Mouse (Mus musculus): ENCODE data around the gene Neurl1a. TPM values are rescaled to one million over a fixed set of nuclear protein-coding genes. Genes with fewer than 3 reads are reported as not detected.

Gene Neurl1a
- polyA plus RNA-seq, 1 experiment: 3.7 TPM

GRCm38 (mm10) chr19:47188515-47189128 lies 10.0 kb downstream of the Neurl1a start:
- TF ChIP-seq CEBPB (IDR thresholded peaks at IDR 0.05; ENCODE audit: low read depth): no peak
- TF ChIP-seq MYOD1 (IDR thresholded peaks at IDR 0.05; ENCODE audit: control insufficient read depth, insufficient read length, low read depth): no peak
- TF ChIP-seq USF1 (IDR thresholded peaks at IDR 0.05; ENCODE audit: low read depth): no peak
- no peak for TF ChIP-seq MYOG (IDR thresholded peaks at IDR 0.05; ENCODE audit: control insufficient read depth, extremely low read depth, insufficient read length)
- no peak for TF ChIP-seq MAX (IDR thresholded peaks at IDR 0.05)
- TF ChIP-seq FOSL1 (IDR thresholded peaks at IDR 0.05; ENCODE audit: insufficient read depth, low read length, poor library complexity, severe bottlenecking): no peak
- TF ChIP-seq CTCF (IDR thresholded peaks at IDR 0.05; ENCODE audit: control insufficient read depth, insufficient read depth, insufficient read length): no peak
- Histone ChIP-seq H3K79me2 (ENCODE audit: control insufficient read depth, insufficient read depth) (no peaks in the 10 kb centered on the region), H3ac (ENCODE audit: control insufficient read depth, insufficient read length, low read depth) (no peak overlapping the region), H3K4me3 (ENCODE audit: insufficient read depth, poor library complexity, severe bottlenecking) (no peak overlapping the region), H3K27me3 (ENCODE audit: control insufficient read depth, insufficient read depth, insufficient read length) (no peaks in the 10 kb centered on the region), H3K79me3 (ENCODE audit: low read depth) (no peaks in the 10 kb centered on the region), H3K36me3 (ENCODE audit: control insufficient read depth, insufficient read depth) (no peaks in the 10 kb centered on the region)

- no peak overlapping the region for H3ac ChIP-seq (ENCODE audit: control insufficient read depth, insufficient read length, low read depth)
- no peaks in the 10 kb centered on the region for H3K27me3 ChIP-seq (ENCODE audit: control insufficient read depth, insufficient read depth, insufficient read length)
- H3K4me3 ChIP-seq (ENCODE audit: insufficient read depth, poor library complexity, severe bottlenecking): no peak overlapping the region
- H3K79me3 ChIP-seq (ENCODE audit: low read depth): no peaks in the 10 kb centered on the region
- H3K79me2 ChIP-seq (ENCODE audit: control insufficient read depth, insufficient read depth): no peaks in the 10 kb centered on the region
- H3K36me3 ChIP-seq (ENCODE audit: control insufficient read depth, insufficient read depth): no peaks in the 10 kb centered on the region
- TF ChIP-seq USF1 (IDR thresholded peaks at IDR 0.05; ENCODE audit: low read depth) (no peak), FOSL1 (IDR thresholded peaks at IDR 0.05; ENCODE audit: insufficient read depth, low read length, poor library complexity, severe bottlenecking) (no peak), MYOD1 (IDR thresholded peaks at IDR 0.05; ENCODE audit: control insufficient read depth, insufficient read length, low read depth) (no peak), CEBPB (IDR thresholded peaks at IDR 0.05; ENCODE audit: low read depth) (no peak), MYOG (IDR thresholded peaks at IDR 0.05; ENCODE audit: control insufficient read depth, extremely low read depth, insufficient read length) (no peak), MAX (IDR thresholded peaks at IDR 0.05) (no peak), CTCF (IDR thresholded peaks at IDR 0.05; ENCODE audit: control insufficient read depth, insufficient read depth, insufficient read length) (no peak)
Measured at GRCm38 (mm10) chr19:47192158-47192557, 13.5 kb downstream of the Neurl1a start.

- no peaks in the 10 kb centered on the region for H3K79me3 ChIP-seq (ENCODE audit: low read depth)
- H3ac ChIP-seq (ENCODE audit: control insufficient read depth, insufficient read length, low read depth): no peak overlapping the region
- TF ChIP-seq MYOD1 (IDR thresholded peaks at IDR 0.05; ENCODE audit: control insufficient read depth, insufficient read length, low read depth): no peak
- no peak for TF ChIP-seq MAX (IDR thresholded peaks at IDR 0.05)
- no peak for TF ChIP-seq USF1 (IDR thresholded peaks at IDR 0.05; ENCODE audit: low read depth)
- TF ChIP-seq MYOG (IDR thresholded peaks at IDR 0.05; ENCODE audit: control insufficient read depth, extremely low read depth, insufficient read length): no peak
- TF ChIP-seq CTCF (IDR thresholded peaks at IDR 0.05; ENCODE audit: control insufficient read depth, insufficient read depth, insufficient read length): no peak
- no peak for TF ChIP-seq CEBPB (IDR thresholded peaks at IDR 0.05; ENCODE audit: low read depth)
- TF ChIP-seq FOSL1 (IDR thresholded peaks at IDR 0.05; ENCODE audit: insufficient read depth, low read length, poor library complexity, severe bottlenecking): no peak
- H3K4me3 ChIP-seq (ENCODE audit: insufficient read depth, poor library complexity, severe bottlenecking): no peak overlapping the region
- no peaks in the 10 kb centered on the region for H3K27me3 ChIP-seq (ENCODE audit: control insufficient read depth, insufficient read depth, insufficient read length)
- H3K36me3 ChIP-seq (ENCODE audit: control insufficient read depth, insufficient read depth): no peaks in the 10 kb centered on the region
- no peaks in the 10 kb centered on the region for H3K79me2 ChIP-seq (ENCODE audit: control insufficient read depth, insufficient read depth)
Measured at GRCm38 (mm10) chr19:47198671-47199350, 20.2 kb downstream of the Neurl1a start.

- no peaks in the 10 kb centered on the region for H3K79me3 ChIP-seq (ENCODE audit: low read depth)
- no peak overlapping the region for H3K4me3 ChIP-seq (ENCODE audit: insufficient read depth, poor library complexity, severe bottlenecking)
- no peaks in the 10 kb centered on the region for H3K27me3 ChIP-seq (ENCODE audit: control insufficient read depth, insufficient read depth, insufficient read length)
- H3K36me3 ChIP-seq (ENCODE audit: control insufficient read depth, insufficient read depth): no peaks in the 10 kb centered on the region
- TF ChIP-seq CEBPB (IDR thresholded peaks at IDR 0.05; ENCODE audit: low read depth): no peak
- TF ChIP-seq MAX (IDR thresholded peaks at IDR 0.05): no peak
- TF ChIP-seq USF1 (IDR thresholded peaks at IDR 0.05; ENCODE audit: low read depth): no peak
- TF ChIP-seq CTCF (IDR thresholded peaks at IDR 0.05; ENCODE audit: control insufficient read depth, insufficient read depth, insufficient read length): no peak
- no peak for TF ChIP-seq FOSL1 (IDR thresholded peaks at IDR 0.05; ENCODE audit: insufficient read depth, low read length, poor library complexity, severe bottlenecking)
- no peak for TF ChIP-seq MYOG (IDR thresholded peaks at IDR 0.05; ENCODE audit: control insufficient read depth, extremely low read depth, insufficient read length)
- no peak for TF ChIP-seq MYOD1 (IDR thresholded peaks at IDR 0.05; ENCODE audit: control insufficient read depth, insufficient read length, low read depth)
- no peaks in the 10 kb centered on the region for H3K79me2 ChIP-seq (ENCODE audit: control insufficient read depth, insufficient read depth)
- H3ac ChIP-seq (ENCODE audit: control insufficient read depth, insufficient read length, low read depth): no peak overlapping the region
Measured at GRCm38 (mm10) chr19:47201972-47202371, 23.4 kb downstream of the Neurl1a start.

GRCm38 (mm10) chr19:47202429-47202828 lies 23.8 kb downstream of the Neurl1a start:
- Histone ChIP-seq H3K4me3 (ENCODE audit: insufficient read depth, poor library complexity, severe bottlenecking) (no peak overlapping the region), H3K79me3 (ENCODE audit: low read depth) (no peaks in the 10 kb centered on the region), H3K36me3 (ENCODE audit: control insufficient read depth, insufficient read depth) (no peaks in the 10 kb centered on the region), H3K27me3 (ENCODE audit: control insufficient read depth, insufficient read depth, insufficient read length) (no peaks in the 10 kb centered on the region), H3K79me2 (ENCODE audit: control insufficient read depth, insufficient read depth) (no peaks in the 10 kb centered on the region), H3ac (ENCODE audit: control insufficient read depth, insufficient read length, low read depth) (no peak overlapping the region)
- no peak for TF ChIP-seq MYOD1 (IDR thresholded peaks at IDR 0.05; ENCODE audit: control insufficient read depth, insufficient read length, low read depth)
- TF ChIP-seq MYOG (IDR thresholded peaks at IDR 0.05; ENCODE audit: control insufficient read depth, extremely low read depth, insufficient read length): no peak
- no peak for TF ChIP-seq CTCF (IDR thresholded peaks at IDR 0.05; ENCODE audit: control insufficient read depth, insufficient read depth, insufficient read length)
- no peak for TF ChIP-seq CEBPB (IDR thresholded peaks at IDR 0.05; ENCODE audit: low read depth)
- TF ChIP-seq FOSL1 (IDR thresholded peaks at IDR 0.05; ENCODE audit: insufficient read depth, low read length, poor library complexity, severe bottlenecking): no peak
- TF ChIP-seq MAX (IDR thresholded peaks at IDR 0.05): no peak
- no peak for TF ChIP-seq USF1 (IDR thresholded peaks at IDR 0.05; ENCODE audit: low read depth)

Measured in C2C12 (cell line).